Mouse (Mus musculus): ENCODE measurements at regions not wholly inside any gene's neighbourhood (a gene's known extent, or its start where the extent isn't known, plus 50 kb on each side); places are given as distances from the start of the nearest gene placed in this dataset.

GRCm38 (mm10) chr6:41126855-41127254 lies 91.5 kb upstream of the 2210010C04Rik start:
- DNase-seq (ENCODE audit: low spot score), result no peak

GRCm38 (mm10) chr6:41121641-41122040 lies 86.3 kb upstream of the 2210010C04Rik start:
- no peak for DNase-seq (ENCODE audit: low spot score)

GRCm38 (mm10) chr6:41119176-41119575 lies 83.9 kb upstream of the 2210010C04Rik start:
- no peak for DNase-seq (ENCODE audit: low spot score)

- DNase-seq (ENCODE audit: low spot score), result no peak
Observed at GRCm38 (mm10) chr6:41118201-41118976, 83.1 kb upstream of the 2210010C04Rik start.

GRCm38 (mm10) chr6:41113943-41114342 lies 78.6 kb upstream of the 2210010C04Rik start:
- DNase-seq (ENCODE audit: low spot score), result no peak

- DNase-seq (ENCODE audit: low spot score), result no peak
Observed at GRCm38 (mm10) chr6:41112861-41113610, 77.7 kb upstream of the 2210010C04Rik start.

- DNase-seq (ENCODE audit: low spot score), result no peak
Observed at GRCm38 (mm10) chr6:41111829-41112228, 76.5 kb upstream of the 2210010C04Rik start.

GRCm38 (mm10) chr6:41108897-41109296 lies 73.6 kb upstream of the 2210010C04Rik start:
- DNase-seq (ENCODE audit: low spot score), result no peak

- DNase-seq (ENCODE audit: low spot score), result no peak
Observed at GRCm38 (mm10) chr6:41103689-41104400, 68.5 kb upstream of the 2210010C04Rik start.

- DNase-seq (ENCODE audit: low spot score), result no peak
Observed at GRCm38 (mm10) chr6:41101997-41102396, 66.7 kb upstream of the 2210010C04Rik start.

GRCm38 (mm10) chr6:41100258-41100657 lies 64.9 kb upstream of the 2210010C04Rik start:
- DNase-seq (ENCODE audit: low spot score), result no peak

- DNase-seq (ENCODE audit: low spot score), result peak; percentile 59
Observed at GRCm38 (mm10) chr6:41091177-41091829, 56.0 kb upstream of the 2210010C04Rik start.
